Mouse (Mus musculus) spleen, adult 2 months (tissue): ENCODE results near the gene Ankrd23. TPM values are rescaled to one million over a fixed set of nuclear protein-coding genes. Genes with fewer than 3 reads are reported as not detected.

ENCODE experiments used
- DNase-seq, 2 experiments: peaks; one replicate each; pipeline versions ENCODE4 v3.0.0 to v3.0.0-alpha.2; 2012 to 2021; ENCODE audit warnings: low spot score in 2 of 2, low read depth in 1 of 2
- H3K27ac ChIP-seq: fragments of 200-500 bp; 2 replicates; pipeline ENCODE4 v1.5.1; 2012; ENCODE audit warnings: low read length, inconsistent platforms; ENCODE audit not compliant: insufficient read depth
- H3K27me3 ChIP-seq: fragments of 200-500 bp; 2 replicates; pipeline ENCODE4 v1.6.1; 2012; ENCODE audit warnings: mild to moderate bottlenecking, moderate library complexity, low read length, inconsistent platforms; ENCODE audit not compliant: control insufficient read depth, insufficient read depth
- H3K36me3 ChIP-seq: fragments of 200-500 bp; 2 replicates; pipeline ENCODE4 v1.6.1; 2012; ENCODE audit warnings: mild to moderate bottlenecking, low read length, inconsistent platforms; ENCODE audit not compliant: control insufficient read depth, insufficient read depth
- H3K4me1 ChIP-seq: fragments of 200-500 bp; 2 replicates; pipeline ENCODE4 v1.6.1; 2011; ENCODE audit warnings: inconsistent platforms; ENCODE audit not compliant: control insufficient read depth, insufficient read depth, insufficient read length
- H3K4me3 ChIP-seq: fragments of 200-500 bp; 2 replicates; pipeline ENCODE4 v1.5.1; 2011; ENCODE audit warnings: mild to moderate bottlenecking, inconsistent platforms; ENCODE audit not compliant: insufficient read depth, insufficient read length; ENCODE audit errors: extremely low read depth
- CTCF ChIP-seq: fragments of 200-500 bp; IDR thresholded peaks from 2 replicates; pipeline ENCODE4 v1.5.1; 2011; ENCODE audit warnings: mild to moderate bottlenecking, inconsistent platforms; ENCODE audit not compliant: insufficient read depth, insufficient read length, insufficient replicate concordance; ENCODE audit errors: extremely low read depth
- POLR2A ChIP-seq: fragments of 200-500 bp; IDR thresholded peaks from 2 replicates; pipeline ENCODE4 v1.6.1; 2011; ENCODE audit warnings: low read depth, low read length, inconsistent platforms
- WGBS: fragments of 180-500 bp; shearing (Covaris S2); methylation state at CpG from one replicate; pipeline ENCODE4 v1.1.7; 2018; 5-methylcytosine and 5-hydroxymethylcytosine counted together
- polyA plus RNA-seq: library from polyadenylated mRNA; depleted of rRNA; stranded (reverse); fragments of >200 nt; gene quantifications from 2 replicates; pipeline ENCODE4 v1.2.3, GENCODE M21; 2012; rRNA removed

The Ankrd23 gene
- polyA plus RNA-seq, 1 experiment = 16.6 TPM

- Histone ChIP-seq H3K27ac (no peak overlapping the region), H3K4me1 (no peaks in the 10 kb centered on the region), H3K27me3 (no peaks in the 10 kb centered on the region), H3K36me3 (peaks cover 2% of the 10 kb centered on the region; the same call in 1 of the 2 replicates), H3K4me3 (no peak overlapping the region)
- no peak for DNase-seq
- TF ChIP-seq CTCF = no peak
- no peak for TF ChIP-seq POLR2A
- WGBS = 92% methylated on average over 6 of the region's 6 CpGs
These were observed 43.4 kb downstream of the Ankrd23 start for GRCm38 (mm10) chr1:36493299-36493698.

- Histone ChIP-seq H3K4me1 (no peaks in the 10 kb centered on the region), H3K27ac (no peak overlapping the region), H3K36me3 (no peaks in the 10 kb centered on the region), H3K4me3 (no peak overlapping the region), H3K27me3 (no peaks in the 10 kb centered on the region)
- DNase-seq = no peak
- TF ChIP-seq CTCF (no peak), POLR2A (no peak)
- WGBS = 78% methylated on average over 9 of the region's 9 CpGs
These were observed 44.1 kb downstream of the Ankrd23 start for GRCm38 (mm10) chr1:36492416-36493139.

GRCm38 (mm10) chr1:36489661-36490060, 47.0 kb downstream of the Ankrd23 start:
- TF ChIP-seq CTCF (no peak), POLR2A (no peak)
- no peak overlapping the region for H3K27ac ChIP-seq
- 94% methylated on average over 6 of the region's 6 CpGs for WGBS
- H3K36me3 ChIP-seq = no peaks in the 10 kb centered on the region
- DNase-seq = no peak
- no peak overlapping the region for H3K4me3 ChIP-seq
- no peaks in the 10 kb centered on the region for H3K27me3 ChIP-seq
- H3K4me1 ChIP-seq = no peaks in the 10 kb centered on the region

- Histone ChIP-seq H3K36me3 (no peaks in the 10 kb centered on the region), H3K4me1 (no peaks in the 10 kb centered on the region), H3K4me3 (no peak overlapping the region), H3K27ac (no peak overlapping the region), H3K27me3 (no peaks in the 10 kb centered on the region)
- no peak for DNase-seq
- TF ChIP-seq POLR2A (no peak), CTCF (no peak)
- 90% methylated on average over 9 of the region's 9 CpGs for WGBS
These were observed 49.6 kb downstream of the Ankrd23 start for GRCm38 (mm10) chr1:36487111-36487510.

- no peak for DNase-seq
- Histone ChIP-seq H3K27me3 (no peaks in the 10 kb centered on the region), H3K36me3 (no peaks in the 10 kb centered on the region), H3K27ac (no peak overlapping the region), H3K4me3 (no peak overlapping the region), H3K4me1 (no peaks in the 10 kb centered on the region)
- WGBS = 87% methylated on average over 7 of the region's 7 CpGs
- TF ChIP-seq CTCF = no peak
- no peak for TF ChIP-seq POLR2A
These were observed 51.6 kb downstream of the Ankrd23 start for GRCm38 (mm10) chr1:36485080-36485479.

GRCm38 (mm10) chr1:36483825-36484224, 52.9 kb downstream of the Ankrd23 start:
- Histone ChIP-seq H3K4me3 (no peak overlapping the region), H3K36me3 (no peaks in the 10 kb centered on the region), H3K27me3 (no peaks in the 10 kb centered on the region), H3K4me1 (no peaks in the 10 kb centered on the region), H3K27ac (no peak overlapping the region)
- no peak for DNase-seq
- WGBS = 92% methylated on average over 4 of the region's 4 CpGs
- TF ChIP-seq POLR2A (no peak), CTCF (no peak)

Other genes starting within 250 kb of the Ankrd23 start
- gene Arid5a, start 229.2 kb downstream of the Ankrd23 start, polyA plus RNA-seq = 29.6 and 39.6 TPM in 2 replicates
- gene Kansl3, start 167.7 kb downstream of the Ankrd23 start, polyA plus RNA-seq = 25.9 and 29.8 TPM in 2 replicates
- gene Fer1l5, start 164.6 kb downstream of the Ankrd23 start, polyA plus RNA-seq = not detected in 2 replicates
- 8.9 and 11.6 TPM in 2 replicates for gene Lman2l, start 91.6 kb downstream of the Ankrd23 start, polyA plus RNA-seq
- 5.6 and 5.7 TPM in 2 replicates for gene Cnnm4, start 65.3 kb downstream of the Ankrd23 start, polyA plus RNA-seq
- 18.4 and 24.1 TPM in 2 replicates for gene Cnnm3, start 25.0 kb downstream of the Ankrd23 start, polyA plus RNA-seq
- gene Gm42417, start 2.5 kb upstream of the Ankrd23 start, polyA plus RNA-seq = not detected in 2 replicates
- gene Ankrd39, start 10.6 kb upstream of the Ankrd23 start, polyA plus RNA-seq = 22.2 and 26.0 TPM in 2 replicates
- gene Sema4c, start 21.5 kb upstream of the Ankrd23 start, polyA plus RNA-seq = 8.5 and 9.5 TPM in 2 replicates
- gene Fam178b, start 146.3 kb upstream of the Ankrd23 start, polyA plus RNA-seq = 0.87 and 1.1 TPM in 2 replicates
- 160 and 241 TPM in 2 replicates for gene Cox5b, start 154.6 kb upstream of the Ankrd23 start, polyA plus RNA-seq
- gene 4933424G06Rik, start 173.3 kb upstream of the Ankrd23 start, polyA plus RNA-seq = not detected in 2 replicates
- 76.6 and 85.5 TPM in 2 replicates for gene Actr1b, start 177.5 kb upstream of the Ankrd23 start, polyA plus RNA-seq
- gene Zap70, start 224.9 kb upstream of the Ankrd23 start, polyA plus RNA-seq = 40.5 and 59.0 TPM in 2 replicates